Mouse (Mus musculus): ENCODE data around the gene Slc24a2. TPM values are rescaled to one million over a fixed set of nuclear protein-coding genes. Genes with fewer than 3 reads are reported as not detected.

The Slc24a2 gene
- polyA plus RNA-seq, 1 experiment = 0.03 TPM

GRCm38 (mm10) chr4:87041412-87041997 is 188.8 kb downstream of the Slc24a2 start:
- DNase-seq (ENCODE audit: low read depth) = no peak

DNA sequence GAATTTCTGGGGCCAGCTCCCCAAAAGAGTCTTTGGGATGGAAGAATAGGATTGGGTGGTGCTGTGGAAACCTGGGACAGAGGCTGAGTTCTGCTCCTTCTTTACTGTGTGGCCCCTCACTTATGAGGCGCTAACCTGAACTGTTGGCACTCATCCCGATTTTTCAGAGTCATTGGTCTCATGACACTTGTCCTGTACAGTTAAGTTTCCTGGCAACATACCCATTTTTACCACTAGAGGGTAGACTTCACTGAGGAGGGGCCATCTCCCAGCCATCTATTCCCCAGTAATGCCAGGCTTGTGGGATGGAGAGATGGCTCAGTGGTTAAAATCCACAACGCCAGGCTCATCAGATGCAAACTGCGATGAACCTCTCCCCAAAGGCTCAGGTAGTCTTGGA is 192.7 kb downstream of the Slc24a2 start:
- DNase-seq (ENCODE audit: low read depth) = no peak

DNA sequence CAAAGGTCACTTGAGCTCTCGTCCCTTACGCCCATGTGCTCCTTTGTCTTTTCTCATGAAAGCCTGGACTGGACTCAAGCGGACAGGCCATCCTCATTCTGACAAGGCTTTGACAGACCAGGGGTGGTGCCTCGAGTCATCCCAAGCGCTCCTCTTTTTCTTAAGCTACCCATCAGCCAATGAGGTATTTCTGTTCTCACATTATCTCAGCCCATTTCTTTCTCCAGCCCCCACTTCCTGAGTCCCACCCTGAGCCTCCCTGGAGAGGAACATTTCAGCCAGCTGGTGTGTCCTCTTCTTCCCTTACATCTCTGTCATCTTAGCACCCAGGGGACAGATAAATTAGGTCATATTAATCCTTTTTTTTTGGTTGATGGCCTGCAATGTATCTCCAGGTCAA is 193.8 kb downstream of the Slc24a2 start:
- no peak for DNase-seq (ENCODE audit: low read depth)

DNA sequence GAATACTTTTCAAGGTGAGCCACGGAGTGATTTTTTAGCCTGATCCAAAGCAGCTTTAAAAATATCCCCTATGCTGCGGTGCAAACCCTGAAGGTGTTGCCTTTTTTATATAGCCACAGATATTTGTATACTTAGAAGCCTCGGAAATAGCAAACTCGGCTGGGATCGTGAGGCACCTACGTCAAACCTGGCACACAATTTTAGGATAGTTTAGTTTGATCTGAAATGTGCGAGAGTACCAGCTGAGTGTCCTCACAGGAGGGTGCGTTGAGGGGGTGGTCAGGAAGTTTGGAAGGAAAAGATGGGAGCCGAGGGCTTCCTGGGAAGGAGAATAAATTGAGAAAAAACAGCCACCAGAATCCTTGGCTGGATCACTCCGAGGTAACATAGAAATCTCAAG is 194.6 kb downstream of the Slc24a2 start:
- DNase-seq (ENCODE audit: low read depth) = no peak

DNA sequence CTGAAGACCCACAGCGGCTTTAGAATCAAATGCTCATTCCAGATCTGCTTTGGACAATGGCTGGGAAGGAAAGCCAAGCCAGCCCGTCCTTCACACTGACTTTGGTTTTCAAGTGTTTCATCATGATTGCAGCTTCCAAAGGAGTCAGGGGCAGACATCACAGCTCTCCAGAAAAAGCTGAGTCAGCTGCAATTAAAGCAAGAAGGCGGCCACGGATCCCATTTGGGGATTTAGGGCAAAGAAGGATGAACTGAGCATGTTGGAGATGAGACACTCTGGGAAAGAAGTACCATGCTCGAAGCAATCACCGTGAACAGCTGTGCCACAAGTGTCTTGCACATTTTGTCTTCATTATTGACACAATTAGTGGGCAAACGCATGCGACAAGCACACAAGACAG is 197.6 kb downstream of the Slc24a2 start:
- no peak for DNase-seq (ENCODE audit: low read depth)

- no peak for DNase-seq (ENCODE audit: low read depth)
These were observed 199.2 kb downstream of the Slc24a2 start for GRCm38 (mm10) chr4:87031076-87031475.

- DNase-seq (ENCODE audit: low read depth) = no peak
These were observed 203.7 kb downstream of the Slc24a2 start for GRCm38 (mm10) chr4:87026311-87027151.

DNA sequence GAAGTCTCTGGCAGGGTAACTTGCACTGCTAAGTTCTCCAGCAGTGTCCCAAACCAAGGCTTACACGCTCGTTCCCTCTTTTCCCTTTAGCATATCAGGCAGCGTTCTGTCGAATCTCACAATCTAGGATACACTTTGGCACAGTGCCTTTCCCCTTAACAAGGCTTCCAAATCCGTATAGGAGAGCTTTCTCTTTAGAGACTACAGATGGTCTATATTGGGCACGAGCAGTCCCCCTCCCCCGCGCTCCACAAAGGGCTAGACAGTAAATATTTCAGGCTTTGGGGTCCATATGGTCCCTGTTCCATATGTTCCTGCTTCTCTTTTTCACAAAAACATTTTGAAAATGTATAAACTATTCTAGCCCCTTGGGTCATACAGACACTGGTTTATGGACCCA is 205.7 kb downstream of the Slc24a2 start:
- no peak for DNase-seq (ENCODE audit: low read depth)

DNA sequence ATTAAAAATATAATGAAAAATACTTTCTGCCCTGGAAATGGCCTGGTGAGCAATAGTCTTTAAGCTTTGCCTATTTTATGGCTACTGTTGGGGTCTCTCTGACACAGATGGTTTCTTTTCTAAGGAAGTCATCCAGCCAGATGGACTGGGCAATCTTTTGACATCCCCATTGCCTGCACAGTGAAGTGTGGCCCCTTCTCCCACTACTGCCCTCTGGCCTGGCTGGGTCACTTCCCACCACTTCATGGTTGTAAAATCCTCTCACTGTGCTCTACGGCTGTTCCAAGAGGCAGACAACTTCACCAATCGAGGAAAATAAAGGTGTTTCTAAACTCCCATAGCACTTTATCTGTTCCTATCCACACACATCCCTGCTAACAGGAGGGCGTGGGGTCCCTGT is 208.7 kb downstream of the Slc24a2 start:
- no peak for DNase-seq (ENCODE audit: low read depth)

DNA sequence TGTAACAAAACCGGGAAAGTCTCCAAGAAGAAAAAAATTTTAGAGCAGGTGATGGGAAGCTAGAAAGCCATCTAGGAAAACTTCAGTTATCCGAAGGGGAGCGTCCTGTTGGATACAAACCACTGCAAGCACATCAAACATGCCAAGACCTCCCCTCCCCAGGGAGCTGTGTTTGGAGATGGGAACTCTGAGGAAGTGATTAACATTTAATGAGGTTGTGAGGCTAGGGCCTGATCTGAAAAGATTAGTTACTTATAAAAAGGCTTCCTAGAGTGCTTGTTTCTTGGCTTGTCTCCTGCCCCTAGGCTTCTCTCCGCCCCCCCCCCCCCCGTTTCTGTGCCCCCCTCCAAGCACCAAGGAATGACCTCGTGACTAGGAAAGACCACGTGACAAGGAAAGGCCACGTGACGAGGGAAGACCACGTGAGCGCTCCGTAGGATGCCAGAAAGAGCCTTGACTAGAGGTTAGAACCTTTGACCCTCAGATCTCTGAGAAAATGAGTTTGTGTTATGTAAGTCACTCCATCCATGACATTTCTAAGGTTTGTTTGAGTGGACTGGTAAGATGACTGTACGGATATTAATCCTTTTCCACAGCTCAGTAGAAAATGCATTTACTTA is 210.7 kb downstream of the Slc24a2 start:
- no peak for DNase-seq (ENCODE audit: low read depth)

DNA sequence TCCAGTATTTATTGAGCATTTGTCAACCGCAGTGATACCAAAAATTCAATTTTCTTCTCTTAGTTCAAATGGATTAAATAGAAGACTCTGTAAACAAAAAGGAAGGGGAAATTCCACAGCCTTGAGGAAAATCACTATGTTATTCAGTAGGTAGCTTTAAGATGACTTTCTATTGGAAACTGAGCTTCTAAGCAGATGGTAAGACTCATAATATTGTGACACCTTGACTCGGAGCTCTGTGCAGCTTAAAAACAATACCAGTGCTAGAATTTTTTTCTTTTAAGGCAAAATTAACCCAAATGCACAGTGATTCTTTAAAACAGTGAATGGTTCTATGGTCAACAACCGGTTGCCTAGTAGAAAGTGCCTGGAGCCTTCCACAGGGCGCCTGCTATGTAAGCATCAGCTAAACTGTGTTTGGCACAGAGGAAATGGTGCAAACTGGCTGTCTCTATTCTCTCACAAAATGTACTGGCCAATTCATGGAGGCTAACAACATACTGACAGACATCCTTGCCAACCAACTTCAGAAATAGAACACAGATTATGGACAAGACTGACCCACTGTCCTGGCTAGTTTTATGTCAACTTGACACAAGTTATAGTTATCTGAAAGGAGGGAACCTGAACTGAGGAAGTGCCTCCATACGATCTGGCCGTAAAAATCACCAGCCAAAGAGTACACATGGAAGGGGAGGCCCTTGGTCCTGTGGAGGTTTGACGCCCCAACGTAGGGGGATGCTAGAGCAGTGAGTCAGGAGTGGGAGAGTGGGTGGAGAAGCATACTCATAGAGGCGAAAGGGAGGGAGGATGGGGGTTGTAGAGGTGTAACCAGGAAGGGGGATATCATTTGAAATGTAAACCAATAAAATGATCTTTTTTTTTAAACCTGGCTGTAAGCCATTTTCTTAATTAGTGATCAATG is 211.9 kb downstream of the Slc24a2 start:
- no peak for DNase-seq (ENCODE audit: low read depth)

- DNase-seq (ENCODE audit: low read depth) = no peak
These were observed 212.8 kb downstream of the Slc24a2 start for GRCm38 (mm10) chr4:87017464-87017863.

DNA sequence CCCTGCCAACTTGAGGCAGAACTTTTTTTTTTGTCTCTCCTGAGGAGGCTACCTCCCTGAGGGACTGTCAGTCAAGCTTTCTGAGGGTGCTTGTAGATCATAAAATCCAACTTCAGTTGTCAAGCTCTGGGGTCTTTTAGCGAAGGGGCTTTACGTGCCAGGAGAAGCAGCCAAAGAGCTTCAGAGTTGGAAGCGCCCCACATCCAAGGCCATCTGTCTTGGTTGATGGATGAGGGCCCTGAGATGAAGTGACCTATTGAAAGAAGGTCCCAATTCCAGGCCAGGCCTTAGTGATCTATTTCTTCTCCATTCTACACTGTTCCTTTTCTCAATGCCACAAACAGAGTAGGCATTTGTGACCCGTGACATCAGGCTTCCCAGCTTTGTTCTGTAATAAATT is 214.5 kb downstream of the Slc24a2 start:
- no peak for DNase-seq (ENCODE audit: low read depth)

GRCm38 (mm10) chr4:87013721-87014620 is 216.3 kb downstream of the Slc24a2 start:
- no peak for DNase-seq (ENCODE audit: low read depth)

DNA sequence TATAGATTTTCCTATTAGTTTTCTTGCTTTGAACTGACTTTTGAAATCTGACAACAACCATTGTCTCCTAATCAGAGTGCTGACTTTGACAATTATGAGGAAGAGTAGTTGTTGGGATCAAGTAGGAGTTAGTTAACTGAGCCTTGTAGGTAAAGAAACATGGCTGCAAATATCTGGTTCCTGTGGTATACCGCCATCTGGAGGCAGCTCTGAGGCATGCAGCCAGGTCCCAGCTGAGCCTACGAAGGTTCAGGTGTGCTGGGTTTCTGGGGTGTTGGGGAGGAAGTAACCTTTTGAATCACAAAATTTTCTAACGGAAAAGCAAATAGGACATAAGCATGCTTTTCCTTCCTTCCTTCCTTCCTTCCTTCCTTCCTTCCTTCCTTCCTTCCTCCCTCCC is 237.8 kb downstream of the Slc24a2 start:
- DNase-seq (ENCODE audit: low read depth) = no peak

DNA sequence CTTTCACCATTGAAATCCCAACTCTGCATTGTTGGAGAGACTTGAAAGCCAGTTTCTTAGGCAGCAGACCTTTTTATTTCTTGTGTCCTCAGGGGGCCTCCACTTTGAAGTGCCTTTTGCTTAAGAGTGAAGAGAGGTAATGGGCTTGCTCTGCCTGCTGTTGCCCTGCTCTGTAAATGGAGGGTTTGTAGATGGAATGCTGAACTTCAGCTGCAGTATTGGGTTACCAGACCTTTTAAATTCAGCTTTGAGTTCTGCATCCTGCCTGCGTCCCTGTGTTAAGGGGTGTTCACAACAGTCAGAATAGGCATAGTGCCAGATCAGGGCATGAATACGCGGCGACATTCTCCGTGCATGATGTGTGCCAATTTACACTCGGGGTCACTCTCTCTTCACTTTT is 241.0 kb downstream of the Slc24a2 start:
- no peak for DNase-seq (ENCODE audit: low read depth)

- no peak for DNase-seq (ENCODE audit: low read depth)
These were observed 242.4 kb downstream of the Slc24a2 start for GRCm38 (mm10) chr4:86987846-86988245.

DNA sequence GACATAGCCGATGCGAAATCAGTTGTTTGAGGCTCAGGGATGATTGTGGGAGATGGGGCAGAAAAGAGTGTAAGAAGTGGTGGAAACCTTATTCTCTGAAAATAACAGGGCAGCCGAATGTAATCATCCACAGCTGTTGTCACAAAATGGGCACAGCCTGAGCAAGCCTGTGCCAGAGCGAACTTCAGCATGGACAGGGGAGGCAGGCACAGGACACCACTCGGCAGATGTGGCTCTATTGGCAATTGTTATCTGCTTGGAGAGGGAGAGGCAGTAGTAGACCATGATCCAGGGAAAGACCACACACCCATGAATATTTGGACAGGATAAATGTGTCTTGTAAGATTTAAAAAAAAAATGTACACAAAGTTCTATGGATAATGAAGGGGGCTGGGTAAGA is 253.0 kb downstream of the Slc24a2 start:
- no peak for DNase-seq (ENCODE audit: low read depth)

DNA sequence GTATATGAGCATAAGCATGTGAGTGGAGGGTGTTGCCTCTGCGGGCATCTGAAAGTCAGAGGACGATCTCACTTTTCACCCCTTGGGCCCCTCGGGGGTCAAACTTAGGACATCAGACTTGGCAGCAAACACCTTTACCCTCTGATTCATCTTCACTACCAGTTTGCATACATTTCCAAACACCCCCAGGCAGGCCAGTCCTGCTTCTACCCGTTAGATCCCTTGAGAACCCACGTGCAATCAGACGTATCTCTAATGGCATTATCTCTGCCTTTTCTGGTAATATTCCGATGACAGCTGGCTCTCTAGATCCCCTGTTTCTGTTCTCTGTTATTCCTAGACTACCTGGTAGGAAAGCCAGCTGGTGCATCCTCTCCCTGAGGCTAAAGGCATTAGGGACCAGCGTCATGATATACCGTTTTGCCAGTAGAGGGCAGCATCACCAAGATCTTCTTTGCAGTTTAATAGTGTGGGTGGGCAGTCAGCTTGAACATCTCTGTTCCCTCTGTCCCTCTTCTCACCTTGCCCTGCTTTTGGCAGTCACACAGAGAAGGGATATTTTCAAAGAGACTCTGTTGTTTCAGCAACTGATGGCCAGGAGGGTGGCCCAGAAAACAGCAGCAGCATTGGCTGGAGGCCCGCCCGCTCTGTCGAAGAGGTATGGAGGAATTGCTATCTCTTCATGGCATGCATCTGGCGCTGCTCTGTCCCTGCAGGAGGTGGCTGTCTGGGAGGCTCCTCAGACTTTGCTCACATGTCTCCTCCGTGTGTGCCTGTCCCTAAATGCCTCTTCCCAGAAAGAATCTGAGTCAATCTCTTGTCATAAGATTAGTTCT is 272.5 kb downstream of the Slc24a2 start:
- no peak for DNase-seq (ENCODE audit: low read depth)

DNA sequence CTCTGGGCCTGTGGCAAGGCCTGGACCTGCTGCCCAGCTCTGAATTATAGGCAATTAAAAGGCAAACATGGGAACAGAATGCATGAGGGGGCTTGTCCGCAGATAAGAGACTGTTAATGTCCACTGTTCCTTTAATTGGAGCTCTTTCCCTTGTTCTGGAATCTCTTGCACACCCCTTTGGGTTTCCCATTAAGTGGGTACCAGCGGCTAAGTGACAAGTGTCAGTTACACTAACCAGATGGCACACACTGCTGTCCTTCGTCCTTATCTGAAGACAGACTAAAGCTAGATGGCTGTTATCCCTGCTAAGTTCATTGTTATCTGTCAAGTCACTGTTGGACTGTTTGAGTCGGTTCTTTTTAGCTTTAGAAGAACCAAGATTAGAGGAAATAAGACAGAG is 274.8 kb downstream of the Slc24a2 start:
- no peak for DNase-seq (ENCODE audit: low read depth)
